Mouse (Mus musculus) urinary bladder, adult 18-20 months (tissue): ENCODE data around the gene Rgr.

Source experiments
- DNase-seq, 2 experiments: peaks; one replicate each; pipeline ENCODE4 v3.0.0; 2022; ENCODE audit warnings: low spot score in 2 of 2, mixed read lengths in 2 of 2

Rgr gene

DNA sequence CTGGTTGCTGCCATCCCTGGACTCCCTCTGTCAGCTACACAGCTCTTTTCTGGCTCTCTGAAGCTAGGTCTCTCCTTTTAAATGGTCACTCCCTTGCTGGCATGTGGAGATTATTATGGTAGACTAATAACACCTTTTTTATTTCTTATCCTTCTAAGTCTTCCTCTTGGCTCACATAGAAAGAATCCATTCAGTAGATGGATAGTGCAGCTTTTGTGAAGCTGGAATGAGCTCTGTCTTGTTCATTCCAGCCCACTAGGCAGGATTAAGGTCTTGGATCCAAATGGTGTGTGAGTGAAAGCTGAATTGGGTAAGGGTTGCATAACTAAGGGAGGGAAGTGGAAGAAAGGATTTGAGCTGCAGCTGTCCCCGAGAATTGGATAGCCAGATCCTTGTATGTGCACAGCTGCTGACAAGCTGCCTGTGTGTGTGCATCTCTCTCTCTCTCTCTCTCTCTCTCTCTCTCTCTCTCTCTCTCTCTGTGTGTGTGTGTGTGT lies at the start of gene Rgr:
Gene Rgr, minus strand, starts transcription at position 51 of the 497 bp plus-strand sequence.
- DNase-seq, result no peak

DNA sequence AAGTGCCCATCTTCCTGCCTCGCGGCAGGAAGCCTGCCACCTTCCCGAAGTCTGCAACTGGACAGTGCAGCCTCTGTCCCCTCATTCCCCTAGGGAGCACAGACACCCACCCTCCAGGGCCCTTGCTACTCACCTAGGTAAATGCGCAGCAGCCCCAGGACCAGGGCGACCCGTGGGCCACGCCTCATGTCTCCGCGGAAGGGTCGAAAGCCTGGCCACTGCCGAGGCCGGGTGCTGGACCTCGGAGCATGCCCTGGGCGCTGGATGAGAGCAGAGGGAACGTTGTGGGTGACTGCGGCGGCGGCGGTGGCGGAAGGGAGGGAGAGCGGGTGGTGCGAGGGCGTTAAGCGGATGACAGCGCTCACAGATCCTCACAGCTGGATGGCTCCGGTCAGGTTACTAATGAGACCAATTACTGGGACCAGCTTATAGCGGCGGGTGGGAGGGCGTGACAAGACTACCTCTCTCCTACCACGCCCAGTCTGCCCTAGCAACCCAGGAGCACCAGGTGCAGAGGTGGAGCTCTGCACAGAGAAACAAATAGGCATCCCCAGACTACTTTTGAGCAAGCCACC lies 49.3 kb upstream of the Rgr start, which contains the start of gene Cdhr1:
Gene Cdhr1, minus strand, starts transcription at position 392 of the 575 bp plus-strand sequence.
- no peak for DNase-seq

DNA sequence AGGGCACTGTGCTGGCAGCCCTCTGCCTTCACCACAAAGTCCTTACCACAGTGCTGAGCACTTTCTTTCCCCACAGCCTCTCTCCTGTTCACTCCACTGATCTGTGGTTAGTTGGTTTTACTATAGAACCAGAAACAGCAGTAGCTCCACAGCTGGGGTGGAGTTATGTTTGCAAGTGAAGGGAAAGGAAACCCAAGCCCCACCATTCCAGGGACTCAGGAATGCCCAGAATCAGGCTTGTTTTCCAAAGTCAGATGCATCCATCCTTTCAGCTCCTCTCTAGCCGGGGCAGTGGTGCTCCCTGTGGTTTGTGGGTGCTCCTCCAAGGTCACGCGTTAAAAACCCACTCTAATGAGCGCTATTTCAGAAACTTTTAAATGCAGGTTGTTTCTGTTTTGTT lies 46.8 kb upstream of the Rgr start:
- DNase-seq, result no peak

DNA sequence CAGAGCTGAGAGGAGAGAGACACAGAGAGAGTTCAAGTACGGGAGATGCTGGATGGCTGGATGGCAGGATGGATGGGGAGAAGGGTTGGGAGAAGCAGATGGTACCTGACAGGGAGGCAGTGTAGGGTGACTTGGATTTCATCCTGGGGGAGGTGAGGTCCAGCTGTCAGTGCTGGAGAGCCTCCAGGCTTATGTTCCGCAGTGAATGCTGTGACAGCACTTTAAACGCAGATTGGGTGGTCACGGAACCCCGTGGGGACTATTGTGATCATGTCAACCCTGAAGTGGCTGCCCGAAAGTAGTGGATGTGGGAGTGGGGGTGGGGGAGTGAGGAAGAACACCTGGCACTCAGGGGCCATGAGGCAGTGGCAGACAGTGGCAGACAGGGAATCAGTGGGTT lies 45.7 kb upstream of the Rgr start:
- no peak for DNase-seq

DNA sequence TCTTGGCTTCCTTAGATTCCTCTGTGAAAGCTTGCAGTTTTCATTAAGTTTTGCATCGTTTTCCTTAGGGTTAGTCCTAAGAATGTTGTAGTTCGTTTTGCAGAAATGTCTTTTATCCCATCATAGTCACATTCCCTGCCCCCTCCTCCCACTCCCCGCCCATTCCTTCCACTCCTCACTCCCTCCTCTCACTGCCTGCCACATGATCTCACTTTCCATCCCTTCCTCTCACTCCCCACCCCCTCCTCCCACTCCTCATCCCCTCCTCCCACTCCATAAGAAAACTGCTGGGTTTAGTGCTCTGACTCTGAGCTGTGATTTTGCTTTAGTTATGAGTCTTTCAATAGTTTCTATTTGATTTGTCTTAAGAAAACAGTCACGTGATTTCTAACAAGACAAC lies 35.0 kb upstream of the Rgr start:
- no peak for DNase-seq

DNA sequence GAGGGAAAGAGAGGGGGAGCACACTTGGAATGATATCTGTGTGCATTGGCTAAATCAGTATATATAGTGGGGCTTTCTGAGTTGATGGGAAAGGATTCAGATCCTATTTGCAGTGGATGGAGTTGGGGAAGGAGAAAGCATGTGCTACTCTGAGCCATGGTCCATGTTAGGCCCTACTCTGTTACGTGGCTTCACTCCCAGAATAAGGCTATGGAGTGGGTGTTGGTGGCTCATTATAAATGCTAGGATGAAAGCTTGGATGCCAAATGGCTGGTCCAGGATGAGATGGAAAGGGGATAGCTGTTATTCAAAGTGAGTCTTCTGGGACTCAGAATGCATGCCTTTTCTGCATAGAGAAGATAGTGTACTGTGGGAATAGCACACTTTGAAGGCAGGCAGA lies 32.0 kb upstream of the Rgr start:
- DNase-seq, result no peak

DNA sequence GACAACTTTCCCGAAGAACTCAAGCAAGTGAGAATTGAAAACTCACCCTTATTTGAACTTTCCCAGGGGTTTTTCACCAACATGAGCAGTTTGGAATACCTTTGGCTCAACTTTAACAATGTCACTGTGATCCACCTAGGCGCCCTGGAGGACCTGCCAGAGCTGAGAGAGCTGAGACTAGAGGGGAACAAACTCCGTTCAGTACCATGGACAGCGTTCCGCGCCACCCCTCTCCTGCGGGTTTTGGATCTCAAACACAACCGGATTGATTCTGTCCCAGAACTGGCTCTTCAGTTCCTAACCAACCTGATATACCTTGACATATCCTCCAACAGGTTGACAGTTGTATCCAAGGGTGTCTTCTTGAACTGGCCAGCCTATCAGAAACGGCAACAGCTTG lies 19.8 kb upstream of the Rgr start:
- peak; percentile 3 to 33 for DNase-seq

DNA sequence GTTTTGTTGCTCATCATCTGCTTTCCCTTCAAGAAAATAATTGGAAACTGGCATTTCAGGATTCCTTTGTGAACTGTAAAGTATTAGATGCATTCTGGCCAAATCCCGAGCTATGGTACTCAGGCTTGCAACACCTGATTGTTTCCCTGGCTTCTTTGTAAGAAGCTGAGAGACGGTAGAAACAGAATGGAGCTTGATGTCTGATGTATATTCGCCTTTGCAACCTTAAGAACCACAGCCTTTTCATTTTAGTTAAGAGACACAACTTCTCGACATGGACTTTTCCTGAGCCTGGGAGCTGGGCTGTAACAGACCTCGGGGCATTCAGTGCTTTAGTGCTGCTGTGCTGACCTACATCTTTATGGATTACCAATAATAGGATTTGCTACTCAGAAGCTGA lies 18.9 kb upstream of the Rgr start, which contains the start of gene Lrit2:
Gene Lrit2, plus strand, starts transcription at position 301 of the 400 bp plus-strand sequence.
- DNase-seq, result no peak

DNA sequence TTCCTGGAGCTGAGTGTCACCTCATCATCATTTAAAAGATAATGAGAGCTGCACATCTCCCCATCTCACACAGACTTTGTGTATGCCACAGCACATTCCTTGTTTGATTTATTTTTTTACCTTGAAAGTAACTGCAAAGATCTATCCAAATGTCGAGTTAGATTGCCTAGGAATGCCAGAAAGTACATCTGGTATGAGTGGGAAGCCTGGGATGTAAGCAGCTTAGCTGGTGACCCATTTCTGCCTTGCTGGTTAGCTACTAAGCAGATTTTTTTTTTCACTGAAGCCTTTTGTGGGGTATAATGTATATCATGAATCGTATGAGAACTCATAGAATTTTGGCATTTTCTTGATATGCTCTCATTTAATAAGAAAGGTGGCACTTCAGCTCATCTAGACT lies 17.9 kb upstream of the Rgr start:
- no peak for DNase-seq

DNA sequence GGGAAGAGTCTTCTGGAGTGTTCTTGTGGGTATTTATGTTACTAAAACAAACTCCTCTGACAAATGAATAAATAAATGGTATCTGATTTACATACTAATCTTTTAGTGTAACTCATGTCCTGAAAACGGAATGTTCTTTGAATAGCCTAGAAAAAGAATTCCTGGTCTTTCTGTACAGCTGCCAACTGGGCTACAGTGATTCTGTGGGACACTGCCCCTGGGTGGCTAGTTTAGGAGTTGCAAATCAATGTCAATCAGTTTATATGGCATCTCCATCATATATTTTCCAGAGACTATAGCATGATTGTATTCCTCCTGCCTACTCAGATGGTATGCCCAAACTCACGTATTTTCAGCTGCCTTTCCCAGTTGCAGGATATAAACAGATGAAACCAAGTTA lies 16.1 kb upstream of the Rgr start:
- DNase-seq, result no peak

DNA sequence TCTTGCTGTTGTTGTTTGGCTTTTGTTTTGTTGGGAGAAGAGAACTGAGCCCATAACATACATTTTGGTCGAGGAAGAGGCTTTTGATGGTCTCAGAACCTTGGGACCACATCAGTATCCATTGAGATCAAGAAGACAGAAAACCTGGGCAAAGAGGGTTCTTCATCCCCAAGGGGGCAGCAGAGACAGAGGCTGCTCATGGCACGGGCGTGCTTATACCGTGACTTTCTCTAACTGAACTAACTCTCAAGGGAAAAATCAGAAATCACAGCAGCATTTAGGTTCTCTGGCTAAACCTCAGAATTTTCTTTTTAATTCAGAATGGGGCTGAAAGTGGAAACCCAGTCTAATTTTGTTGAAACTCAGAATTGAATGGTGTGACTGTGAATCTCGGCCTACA lies 14.3 kb downstream of the Rgr start:
- DNase-seq, result no peak

DNA sequence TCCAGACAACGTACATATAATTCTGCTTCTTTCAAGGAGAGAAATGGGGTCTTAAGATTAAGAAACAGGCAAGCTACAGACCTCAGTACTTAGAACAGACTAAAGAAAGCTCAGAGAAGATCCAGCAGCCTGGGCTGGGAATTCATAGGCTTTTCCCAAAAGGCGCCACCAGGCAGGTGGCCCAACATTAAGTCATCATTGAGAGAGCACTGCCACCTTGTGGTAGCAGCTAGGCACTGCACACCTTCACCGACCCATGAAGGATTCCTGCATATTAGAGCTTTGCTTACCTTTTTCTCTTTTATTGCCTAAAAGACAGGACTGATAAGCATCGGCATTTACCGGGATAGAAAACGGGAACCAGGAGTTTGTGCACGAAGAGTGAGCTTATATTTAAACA lies 15.5 kb downstream of the Rgr start:
- DNase-seq, result peak; percentile 20 to 50

DNA sequence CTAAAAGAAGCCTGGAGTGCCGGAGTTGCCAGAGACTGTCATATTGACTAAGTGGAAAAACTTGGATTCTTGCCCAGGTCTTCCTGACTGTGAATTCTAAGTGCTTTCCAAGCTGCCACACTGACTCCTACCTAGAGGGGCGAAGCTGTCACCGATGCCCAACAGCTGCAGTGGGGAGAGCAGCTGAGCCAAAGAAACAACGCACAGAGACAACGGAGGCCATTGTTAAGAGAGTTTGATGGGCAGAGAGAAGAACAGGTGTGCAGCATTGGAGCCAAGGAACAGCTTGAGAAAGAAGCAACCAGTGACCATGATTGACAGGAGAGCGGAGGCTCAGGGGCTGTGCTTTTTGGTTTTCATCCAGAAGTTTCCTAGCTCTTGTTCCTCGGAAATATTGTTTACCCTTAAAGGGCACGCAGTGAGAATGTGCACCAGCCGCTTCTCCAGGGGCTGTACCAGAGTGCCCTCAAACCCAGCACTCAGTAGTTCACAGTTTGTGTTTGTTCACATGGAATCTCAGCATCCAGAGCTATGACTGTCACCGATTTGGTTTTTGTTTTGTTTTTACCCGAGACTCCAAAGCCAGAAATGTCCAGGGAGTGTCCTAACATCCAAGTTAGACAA lies 16.2 kb downstream of the Rgr start:
- no peak for DNase-seq

DNA sequence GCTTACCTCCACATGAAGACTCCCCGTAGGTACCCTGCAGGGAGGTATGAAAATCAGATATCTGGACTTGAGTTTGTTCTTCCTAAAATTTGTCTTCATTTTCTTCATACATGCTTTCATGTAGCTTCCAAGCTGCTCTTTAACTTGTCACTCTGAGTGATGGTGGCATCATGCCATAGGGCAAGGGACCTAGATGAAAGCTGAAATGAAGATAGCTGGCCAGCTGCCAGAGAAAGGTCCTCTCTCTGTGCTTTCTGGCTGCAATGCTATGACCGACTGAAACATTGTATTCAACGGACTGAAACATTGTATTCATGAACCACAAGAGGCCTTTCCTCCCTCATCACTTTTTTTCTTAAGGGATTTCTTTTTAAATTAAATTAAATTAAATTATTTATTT lies 20.2 kb downstream of the Rgr start:
- DNase-seq, result no peak

DNA sequence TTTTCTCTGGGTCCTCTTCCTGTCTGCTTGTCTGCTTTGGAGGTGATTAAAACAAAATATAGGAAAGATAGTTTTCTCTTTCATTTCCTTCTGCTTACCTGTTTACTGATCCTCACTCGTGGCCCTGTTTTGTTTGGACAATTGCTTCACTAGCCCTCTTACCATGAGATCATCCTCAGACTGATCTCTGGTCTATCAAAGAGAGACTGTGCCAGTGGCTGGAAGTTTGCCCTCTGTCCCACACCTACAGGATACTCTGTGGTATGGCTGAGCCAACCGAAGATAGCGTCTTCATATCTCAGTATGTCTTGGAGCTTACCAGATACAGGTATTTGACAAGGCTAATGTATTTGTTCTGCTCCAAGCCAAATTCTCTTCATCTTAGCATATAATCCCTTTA lies 20.8 kb downstream of the Rgr start:
- DNase-seq, result no peak

DNA sequence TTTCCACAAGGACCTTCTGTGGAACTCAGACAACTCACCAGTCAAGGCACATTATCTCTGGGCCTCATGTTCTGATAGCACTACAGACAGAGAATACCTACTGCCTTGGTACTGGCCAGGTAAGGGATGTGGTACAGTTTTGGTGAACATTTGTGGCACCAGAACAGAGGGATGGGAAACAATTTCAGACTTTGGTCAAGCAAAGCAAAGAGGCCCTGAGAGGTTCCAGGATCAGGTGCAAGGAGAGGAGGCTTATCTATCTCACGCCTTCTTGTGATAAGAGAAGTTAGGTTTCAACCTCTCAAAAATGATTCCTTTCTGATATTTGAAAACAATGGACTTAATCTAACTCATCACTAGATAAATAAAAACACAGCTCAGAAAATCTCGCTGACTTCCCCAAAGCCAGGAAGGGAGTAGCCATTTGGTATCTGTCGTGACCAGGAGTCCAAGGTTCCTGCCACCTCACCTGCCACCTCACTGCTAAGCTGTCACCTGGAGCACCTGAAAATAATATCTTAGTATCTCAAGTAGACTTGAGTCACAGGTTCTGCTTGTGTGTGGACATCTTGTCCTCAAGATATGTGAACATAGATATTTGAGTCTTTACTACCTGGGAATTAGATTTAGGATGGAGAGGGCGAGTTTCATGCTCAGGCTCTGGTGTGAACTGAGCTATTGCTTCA lies 21.4 kb downstream of the Rgr start:
- no peak for DNase-seq

DNA sequence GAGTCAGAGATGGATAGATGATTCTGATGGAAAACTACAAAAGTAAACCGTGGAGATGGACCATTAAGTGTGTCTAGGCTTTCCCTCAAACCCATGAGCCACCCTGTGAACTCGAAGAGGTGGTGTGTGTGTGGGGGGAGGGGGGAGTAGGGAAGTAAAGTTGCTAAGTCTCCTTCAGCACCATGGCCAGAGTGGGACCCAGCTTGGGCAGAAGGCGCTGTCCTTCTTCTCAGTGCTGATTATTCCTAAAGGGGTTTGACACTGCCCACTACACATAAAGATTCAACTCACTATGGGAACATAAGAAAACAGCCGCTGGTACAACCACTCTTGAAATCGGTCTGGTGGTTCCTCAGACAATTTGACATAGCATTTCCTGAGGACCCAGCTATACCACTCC lies 32.9 kb downstream of the Rgr start:
- DNase-seq, result no peak

DNA sequence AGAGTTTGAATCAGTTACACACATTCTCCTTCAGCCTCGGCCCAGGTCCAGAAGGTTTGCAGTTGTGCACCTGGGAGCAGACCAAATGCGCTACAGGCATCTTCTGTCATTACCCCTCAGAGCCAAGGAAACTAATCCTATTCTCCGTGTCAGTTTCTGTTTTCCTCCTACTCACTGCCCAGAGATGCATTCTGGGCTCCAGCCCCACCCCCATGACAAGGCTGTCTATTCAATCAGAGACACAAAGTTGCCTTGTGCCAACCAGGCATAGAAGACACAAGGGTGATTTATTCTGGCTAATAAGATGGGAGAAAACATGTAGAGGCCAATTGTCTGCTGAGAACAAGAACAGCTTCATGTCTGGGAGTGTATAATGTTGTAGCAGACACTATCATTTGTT lies 35.1 kb downstream of the Rgr start:
- no peak for DNase-seq

DNA sequence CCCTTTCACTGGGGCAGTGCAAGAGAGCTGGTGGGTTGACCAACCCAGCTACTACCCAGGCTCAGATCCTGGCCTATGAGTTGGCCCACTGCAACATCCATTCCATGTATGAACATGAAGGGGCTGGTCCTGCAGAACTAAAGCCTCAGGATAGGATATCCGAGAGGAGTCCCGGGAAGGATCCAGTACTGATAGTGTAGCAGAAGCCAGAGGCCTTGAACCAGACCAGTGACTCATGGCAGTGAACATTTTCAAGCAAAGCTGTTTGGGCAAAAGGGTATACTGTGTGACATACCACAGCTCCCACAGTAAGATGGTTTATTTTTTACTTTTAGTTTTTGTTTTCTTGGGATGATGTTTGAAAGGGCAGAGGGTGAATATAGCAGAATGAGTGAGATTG lies 39.1 kb downstream of the Rgr start:
- no peak for DNase-seq

DNA sequence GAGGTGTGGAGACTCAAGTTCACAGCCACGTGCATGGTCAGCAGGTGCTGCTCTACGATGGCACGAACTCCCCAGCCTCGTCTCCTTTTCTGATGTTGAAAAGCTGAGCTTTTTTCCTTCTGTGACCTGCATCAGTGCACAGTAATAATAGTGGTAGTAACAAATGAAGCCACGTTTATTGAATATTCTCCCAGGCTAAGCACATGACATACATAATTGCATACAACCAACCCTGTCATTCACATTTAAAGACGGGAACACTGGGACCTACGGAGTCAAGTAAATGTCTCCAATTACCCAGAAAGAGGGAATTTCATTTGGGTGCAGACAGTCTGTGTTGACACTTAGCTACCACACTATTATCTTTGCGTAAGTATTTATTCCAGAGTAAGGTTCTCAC lies 42.3 kb downstream of the Rgr start:
- DNase-seq, result no peak

DNA sequence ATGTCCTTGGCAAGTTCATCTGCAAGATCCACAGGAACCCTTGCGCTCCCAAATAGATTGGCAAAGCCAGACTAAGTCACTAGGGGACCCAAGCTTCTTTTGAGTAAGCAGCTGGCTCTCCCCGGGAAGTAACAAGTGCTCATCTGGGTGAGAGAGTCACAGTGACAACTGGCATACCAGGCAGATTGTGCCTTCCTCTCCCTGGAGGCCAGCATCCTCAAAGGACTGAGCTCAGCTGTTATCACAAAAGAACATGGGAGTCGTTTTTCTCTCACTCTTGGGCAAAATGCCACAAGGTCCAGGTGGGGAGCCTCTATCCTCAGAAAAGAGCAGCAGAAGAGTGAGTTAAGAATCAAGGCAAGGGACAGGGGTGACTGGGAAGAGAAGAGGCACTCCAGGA lies 42.9 kb downstream of the Rgr start:
- DNase-seq, result no peak

DNA sequence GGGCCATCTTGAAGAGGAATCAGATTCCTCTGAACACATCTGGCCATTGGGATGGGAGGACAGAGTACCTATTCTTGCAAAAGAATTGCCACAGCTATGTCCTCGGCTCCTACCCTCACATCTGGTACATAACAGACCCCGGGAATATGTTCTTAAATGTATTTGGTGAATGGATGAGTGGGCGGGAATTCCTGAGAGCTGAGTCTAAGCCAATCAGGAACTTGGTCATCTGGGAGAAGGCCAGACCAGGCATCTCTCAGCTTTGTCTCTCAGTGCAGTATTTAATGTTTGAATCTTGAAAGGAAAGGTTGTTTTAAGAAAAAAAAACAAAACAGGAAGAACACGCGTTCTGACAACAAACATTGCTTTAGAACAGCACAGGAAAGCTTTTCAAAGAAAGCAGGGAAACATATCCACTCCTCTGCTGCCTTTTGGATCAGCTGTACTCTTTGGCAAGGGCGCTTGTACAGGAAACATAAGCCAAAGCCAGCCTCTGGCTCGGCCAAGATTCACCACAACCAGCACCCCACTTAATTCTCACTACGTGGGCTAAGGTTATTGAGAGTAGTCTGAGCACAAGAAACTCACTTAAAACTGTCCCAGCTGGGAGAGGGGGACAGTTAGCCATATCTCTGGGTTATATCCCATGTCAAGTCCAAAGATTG lies 45.2 kb downstream of the Rgr start:
- no peak for DNase-seq

DNA sequence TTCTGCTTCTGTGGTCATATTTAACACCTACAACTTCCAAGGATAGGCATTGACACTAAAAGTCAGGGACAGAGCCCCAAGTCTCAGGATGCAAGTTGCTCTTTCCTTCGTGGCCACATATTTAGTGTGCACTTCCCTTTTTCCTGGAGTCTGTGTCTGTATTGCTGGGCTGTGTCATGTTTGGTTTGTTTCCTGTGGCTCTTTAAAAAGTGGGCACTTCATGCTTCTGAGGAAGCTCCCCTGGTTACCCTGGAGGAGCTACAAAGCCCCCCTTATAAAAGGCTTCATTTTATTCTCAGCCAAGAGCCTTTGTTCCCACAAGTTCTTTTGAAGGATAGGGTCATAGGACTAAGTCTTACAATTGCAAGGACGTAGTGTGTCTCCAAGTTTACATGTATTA lies 45.9 kb downstream of the Rgr start:
- no peak for DNase-seq
